Mouse (Mus musculus) cerebellum, postnatal 4 days (tissue): ENCODE data around the gene Sdr39u1.

ENCODE experiments used
- DNase-seq, 2 experiments: peaks; one replicate each; pipeline ENCODE4 v3.0.0; 2022; ENCODE audit warnings: low spot score in 2 of 2, mixed read lengths in 1 of 2

The Sdr39u1 gene

GRCm38 (mm10) chr14:55899701-55900413 is at the start of gene Sdr39u1:
Gene Sdr39u1, minus strand, starts transcription at chr14:55900293.
- DNase-seq, result peak; percentile 59 to 82

GRCm38 (mm10) chr14:55946269-55946969 is 46.3 kb upstream of the Sdr39u1 start:
- no peak for DNase-seq

DNA sequence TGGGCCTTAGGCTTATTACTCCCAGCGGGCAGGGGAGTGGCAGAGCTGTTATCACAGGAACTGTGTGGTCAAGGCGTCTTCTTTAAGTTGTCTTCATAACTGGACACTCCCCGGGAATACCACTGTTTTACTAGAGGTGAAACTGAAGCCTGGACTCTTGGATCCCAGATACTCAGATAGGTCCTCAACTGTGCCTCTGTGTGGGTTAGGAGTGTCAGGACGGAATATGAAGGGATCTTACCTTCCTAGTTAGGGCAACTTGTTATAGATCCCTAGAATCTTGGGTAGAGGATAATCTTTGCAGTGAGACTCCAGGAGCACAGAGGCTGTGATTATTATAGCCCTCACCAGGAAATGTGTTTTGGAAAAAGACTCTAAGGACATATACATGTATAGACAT is 44.5 kb upstream of the Sdr39u1 start, which contains the start of gene Cma1:
Cma1 (minus strand) TSS at position 101 of the 400 bp plus-strand sequence.
- DNase-seq, result no peak

DNA sequence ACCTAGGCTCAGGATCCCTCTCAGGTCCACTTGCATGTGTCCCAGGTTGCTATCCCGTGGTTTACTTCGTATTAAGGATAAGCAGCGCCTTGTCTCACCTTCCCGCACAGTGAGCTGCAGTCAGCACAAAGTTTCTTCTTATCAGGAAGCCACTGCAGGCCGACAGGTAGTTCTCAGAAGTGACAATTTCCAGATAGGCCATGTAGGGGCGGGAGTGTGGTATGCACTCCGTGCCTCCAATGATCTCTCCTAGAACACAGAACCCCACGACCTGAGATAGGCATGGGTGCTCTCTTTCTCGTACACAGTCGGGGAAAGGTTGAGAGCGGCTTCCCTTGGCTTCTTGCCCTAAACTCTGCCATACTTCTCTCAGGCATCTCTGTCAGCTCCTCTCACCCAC is 43.5 kb upstream of the Sdr39u1 start:
- DNase-seq, result no peak

DNA sequence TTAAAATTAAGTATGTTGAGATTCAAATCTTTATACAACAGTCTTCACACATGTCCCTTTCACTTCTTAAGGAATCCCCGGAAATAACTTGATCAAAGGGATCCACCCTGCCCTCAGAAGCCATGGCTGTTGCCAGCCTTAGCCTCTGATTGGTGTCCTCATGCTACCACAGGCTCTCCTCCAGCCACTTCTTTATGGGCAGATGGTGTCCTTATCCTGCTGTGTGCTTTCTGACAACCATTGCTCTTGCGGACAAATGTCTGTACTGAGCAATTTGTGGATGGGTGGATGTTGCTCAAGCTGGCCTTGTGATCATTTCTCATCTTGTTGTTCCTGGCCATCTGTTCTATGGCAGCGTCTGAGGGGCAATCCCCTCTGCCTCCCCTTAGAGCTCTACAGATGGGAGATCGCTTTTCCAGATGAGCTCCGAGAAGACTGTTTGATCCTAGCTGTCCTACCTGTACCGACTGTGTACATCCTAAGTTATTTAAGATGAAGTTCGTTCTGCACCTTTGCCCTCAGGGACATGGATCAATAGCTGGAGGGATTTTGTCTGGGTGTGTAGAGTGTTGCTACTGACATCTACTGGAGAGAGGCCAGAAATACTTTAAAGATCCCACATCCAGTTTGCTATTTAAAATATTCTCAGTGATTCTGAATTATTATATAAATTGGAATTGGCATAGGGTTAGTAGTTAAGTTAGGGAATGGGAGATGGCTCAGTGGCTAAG is 40.1 kb upstream of the Sdr39u1 start:
- DNase-seq, result no peak

GRCm38 (mm10) chr14:55933586-55933985 is 33.5 kb upstream of the Sdr39u1 start:
- no peak for DNase-seq

DNA sequence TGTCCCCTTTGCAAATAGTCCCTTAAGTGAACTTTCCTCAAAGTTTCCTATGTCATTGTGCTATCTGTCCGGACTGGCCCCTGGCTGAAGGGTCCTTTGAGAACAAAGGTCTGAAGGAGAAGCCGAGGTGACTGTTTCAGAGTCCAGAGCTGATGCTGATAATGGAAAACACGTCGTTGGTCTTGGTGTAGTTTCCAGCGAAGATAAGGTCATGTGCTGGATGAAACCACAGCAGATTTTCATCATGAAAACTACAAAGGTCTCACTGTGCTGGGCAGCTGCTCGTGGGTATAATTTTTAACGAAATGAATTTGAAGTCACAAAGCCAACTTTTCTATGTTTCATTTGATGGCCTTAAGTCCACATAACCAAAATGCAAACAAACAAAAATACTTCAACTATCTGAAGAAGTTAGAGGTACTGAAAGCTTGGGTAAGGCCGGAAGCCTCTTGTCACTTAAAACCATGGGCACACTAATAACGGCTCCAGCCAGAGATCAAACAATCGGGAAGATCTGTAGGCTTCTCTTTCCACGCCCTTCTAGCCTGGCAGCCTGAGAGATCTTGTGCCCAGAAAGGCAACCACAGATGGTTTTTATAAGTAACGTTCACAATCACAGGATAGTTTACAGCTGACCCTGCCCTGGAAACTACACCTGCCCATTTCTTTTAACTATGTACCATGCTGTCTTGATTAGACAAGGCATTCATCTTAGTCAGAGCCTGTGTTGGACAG is 29.3 kb upstream of the Sdr39u1 start:
- DNase-seq, result no peak

DNA sequence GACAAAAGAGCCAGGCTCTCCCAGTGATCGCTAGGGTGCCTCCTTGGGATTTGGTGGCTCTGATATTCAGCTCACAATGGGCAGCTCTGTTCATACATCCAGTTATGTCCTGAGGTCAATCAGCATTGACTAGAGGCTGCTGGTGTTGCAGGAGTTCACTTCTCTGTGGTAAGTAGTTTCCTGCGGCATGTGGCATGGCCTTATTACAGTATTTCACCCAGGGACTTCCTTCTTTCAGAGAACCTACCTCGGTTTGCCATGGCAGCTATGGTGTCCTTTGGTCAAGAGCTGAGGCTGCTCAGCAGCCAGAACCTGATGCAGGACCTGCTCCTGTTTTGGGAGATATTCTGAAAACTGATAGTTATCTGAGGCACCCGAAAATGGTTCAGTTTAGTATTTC is 26.8 kb upstream of the Sdr39u1 start:
- DNase-seq, result no peak

GRCm38 (mm10) chr14:55922475-55923232 is 22.6 kb upstream of the Sdr39u1 start:
- no peak for DNase-seq

DNA sequence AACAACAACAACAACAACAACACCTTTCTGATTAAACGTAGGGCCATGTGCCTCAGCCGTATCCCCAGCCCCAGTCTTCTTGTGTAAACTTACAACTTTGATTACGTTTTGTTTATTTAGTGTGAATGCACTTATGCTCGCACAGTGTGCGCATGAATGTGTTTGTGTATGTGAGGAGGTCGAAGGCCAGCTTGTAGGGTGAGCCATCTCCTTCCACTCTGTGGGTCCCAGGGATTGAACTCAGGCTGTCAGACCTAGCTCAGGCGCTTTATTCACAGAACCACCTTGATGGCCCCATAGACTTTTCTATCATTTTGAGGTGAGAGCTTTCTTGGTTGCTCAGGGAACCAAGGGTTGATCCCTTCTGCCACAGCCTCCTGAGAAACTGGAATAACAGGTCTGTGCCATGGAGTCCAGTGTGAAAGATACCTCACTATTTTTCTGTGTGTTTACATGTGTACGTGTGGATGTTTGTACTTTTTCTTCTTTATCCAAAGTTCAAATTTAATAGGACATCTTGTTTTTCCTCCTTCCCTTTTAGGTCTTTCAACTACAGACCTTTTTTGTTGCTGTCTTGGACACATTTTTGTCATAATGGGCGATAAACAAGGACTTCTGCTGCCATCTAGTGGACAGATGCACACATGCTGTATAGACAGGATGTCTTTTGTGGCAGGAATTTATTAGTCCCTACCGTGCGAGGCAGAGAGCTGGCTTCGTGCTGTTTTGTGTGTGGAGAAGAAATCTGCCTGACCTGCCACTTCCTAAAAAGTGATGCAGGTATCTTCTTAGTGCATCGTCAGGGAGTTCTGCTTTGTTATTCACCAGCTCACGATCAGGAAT is 18.4 kb upstream of the Sdr39u1 start:
- DNase-seq, result peak in 1 of 2 experiments; percentile 70

DNA sequence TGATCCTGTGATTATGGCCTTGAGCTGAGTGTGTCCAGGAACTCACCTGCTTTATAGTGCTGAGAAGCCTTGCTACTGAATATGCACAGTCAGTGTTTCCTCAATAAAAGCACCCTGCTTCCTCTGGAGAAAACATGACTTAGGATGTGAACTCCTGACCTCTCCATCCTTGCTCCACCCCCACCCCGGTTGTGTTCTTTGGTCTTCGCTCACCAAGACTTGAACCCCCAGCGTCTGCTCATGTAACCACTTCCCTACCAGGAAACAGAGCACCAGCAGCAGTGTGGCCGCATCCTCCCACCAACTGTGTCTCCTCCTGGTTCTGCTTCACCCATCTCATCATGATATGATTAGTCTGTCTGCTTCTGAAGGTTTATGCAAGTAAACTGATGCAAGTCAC is 13.3 kb upstream of the Sdr39u1 start:
- no peak for DNase-seq

DNA sequence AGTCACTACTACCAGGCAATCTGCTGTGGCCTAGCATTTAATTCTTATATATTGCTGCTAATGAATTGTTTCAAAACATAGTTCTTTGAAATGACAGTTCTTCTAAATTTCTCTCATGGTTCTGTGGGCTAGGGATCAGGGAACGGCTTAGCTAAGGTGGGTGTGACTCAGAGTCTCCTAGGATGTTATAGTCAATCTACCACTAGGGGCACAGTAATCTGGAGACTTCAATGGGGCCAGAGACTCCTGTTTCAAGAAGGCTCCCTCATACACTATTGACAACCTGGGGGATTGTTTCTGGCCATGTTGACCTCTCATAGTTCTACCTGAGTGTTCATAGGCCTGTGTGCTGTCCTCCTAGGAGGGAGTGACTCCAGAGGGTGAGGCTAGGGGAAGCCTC is 5.4 kb upstream of the Sdr39u1 start:
- no peak for DNase-seq

- no peak for DNase-seq
Measured at GRCm38 (mm10) chr14:55900414-55900755, 292 bp upstream of the Sdr39u1 start.

DNA sequence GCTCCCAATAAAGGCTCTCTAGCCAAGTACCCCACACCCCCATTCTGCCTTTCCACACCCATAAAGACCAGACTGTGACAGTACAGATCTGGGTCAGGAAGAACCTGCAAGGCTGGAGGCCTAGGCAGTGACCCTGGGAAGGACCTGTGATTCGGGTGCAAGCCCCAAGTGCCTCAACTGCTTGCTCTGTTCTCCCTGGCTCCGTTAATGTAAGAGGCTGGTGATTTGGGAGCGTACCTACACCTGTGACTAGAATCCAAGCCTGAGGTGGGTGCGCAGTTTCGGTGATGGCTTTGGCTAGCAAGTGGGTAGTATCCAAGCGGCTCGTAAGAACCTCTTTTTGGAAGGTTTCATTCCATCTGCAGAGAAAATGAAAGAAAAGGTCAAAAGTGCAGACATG is 1.1 kb downstream of the Sdr39u1 start:
- DNase-seq, result no peak

- no peak for DNase-seq
Measured at GRCm38 (mm10) chr14:55897671-55898070, 2.4 kb downstream of the Sdr39u1 start.

DNA sequence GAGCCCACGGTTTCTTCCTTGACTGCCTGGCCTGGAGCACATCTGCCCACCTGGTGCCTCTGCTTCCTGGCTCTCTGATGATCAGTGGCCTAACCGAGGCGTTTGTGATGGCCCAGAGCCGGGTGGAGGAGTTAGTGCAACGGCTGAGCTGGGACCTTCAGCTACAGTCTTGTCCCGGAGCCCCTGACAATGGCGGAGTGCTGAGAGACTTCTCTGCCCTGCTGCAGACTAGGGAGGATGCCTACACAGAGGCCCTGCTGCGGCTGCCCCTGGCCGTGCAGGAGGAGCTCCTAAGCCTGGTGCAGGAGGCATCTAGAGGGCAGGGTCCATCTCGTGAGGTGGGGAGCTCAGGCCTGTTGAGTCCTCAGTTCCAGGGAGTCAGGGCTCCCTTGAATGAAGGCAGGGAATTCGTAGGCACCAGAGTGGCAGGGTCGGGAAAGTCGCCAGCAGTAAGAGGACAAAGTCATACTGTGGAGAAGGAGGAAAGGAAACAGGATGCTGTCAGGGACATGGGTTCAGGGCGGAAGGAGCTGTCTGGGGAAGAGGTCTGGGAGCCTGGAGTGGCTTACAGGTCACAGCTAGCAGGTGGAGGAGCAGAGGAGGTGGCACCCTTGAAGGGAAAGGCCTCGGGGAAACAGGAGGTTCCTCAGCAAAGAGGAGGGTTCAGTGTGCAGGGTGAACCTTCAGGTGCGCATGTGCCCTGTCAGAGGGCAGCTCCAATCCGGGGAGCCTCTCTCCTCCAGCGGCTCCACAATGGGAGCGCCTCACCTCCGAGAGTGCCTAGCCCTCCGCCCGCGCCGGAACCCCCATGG is 13.3 kb downstream of the Sdr39u1 start:
- DNase-seq, result no peak

DNA sequence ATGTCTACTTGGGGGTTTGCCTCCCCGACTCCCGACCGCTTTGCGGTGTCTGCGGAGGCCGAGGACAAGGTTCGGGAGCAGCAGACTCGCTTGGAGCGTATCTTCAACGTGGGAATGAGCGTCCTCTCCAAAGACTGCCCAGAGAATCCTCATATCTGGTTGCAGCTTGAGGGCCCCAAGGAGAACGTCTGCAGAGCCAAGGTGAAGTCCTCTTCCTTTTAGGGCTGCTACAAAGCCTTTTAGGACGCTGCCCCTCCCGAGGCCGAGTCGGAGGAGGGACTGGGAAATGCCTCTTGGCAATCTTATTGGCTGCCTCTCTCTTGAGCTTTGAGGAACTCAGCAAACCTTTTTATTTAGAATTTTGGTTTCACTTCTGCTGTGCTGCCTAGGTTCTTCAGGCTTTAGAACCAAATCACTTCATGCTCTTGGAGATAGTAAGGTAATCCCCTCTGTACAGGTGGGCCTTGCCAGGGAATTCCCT is 14.3 kb downstream of the Sdr39u1 start:
- DNase-seq, result no peak

GRCm38 (mm10) chr14:55885114-55885790 is 14.8 kb downstream of the Sdr39u1 start:
- no peak for DNase-seq

DNA sequence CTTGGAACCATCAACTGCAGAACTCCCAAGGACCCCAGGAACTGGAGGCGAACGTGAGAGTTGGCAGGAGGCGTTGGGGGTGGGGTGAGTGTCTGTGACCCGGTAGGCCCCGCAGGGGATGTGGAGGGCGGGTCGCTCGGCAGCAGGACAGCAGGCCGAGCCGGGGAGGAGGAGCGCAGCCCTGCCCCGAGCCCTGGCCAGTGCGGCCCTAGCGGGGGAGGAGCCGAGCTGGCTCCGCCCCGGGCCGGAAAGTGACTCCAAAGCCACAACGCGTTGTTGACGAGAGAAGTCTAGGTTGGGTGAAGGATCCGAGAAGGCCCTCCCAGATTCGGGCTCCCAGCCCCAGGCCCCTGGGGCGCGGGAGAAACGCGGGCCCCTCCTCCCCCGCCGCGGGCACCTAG is 15.4 kb downstream of the Sdr39u1 start, which contains the start of gene Khnyn:
Khnyn (plus strand) TSS at position 235 of the 401 bp plus-strand sequence.
- DNase-seq, result peak; percentile 57 to 83
